Mouse (Mus musculus) CH12F3 (cell line): ENCODE data around the gene Ppp1r9b.
"Not testable (repeated sequence)": the region's sequence is repeated elsewhere in the genome, so short reads cannot be mapped to it uniquely, and the experiment has no call there.

ENCODE experiments used
- in situ Hi-C: fragments of 300-500 bp; cut with MboI; formaldehyde crosslinking; loops from 2 replicates; pipeline ENCODE4 v1.14.3; 2020; ENCODE audit warnings: low sequenced_read_pairs

Gene Ppp1r9b

DNA sequence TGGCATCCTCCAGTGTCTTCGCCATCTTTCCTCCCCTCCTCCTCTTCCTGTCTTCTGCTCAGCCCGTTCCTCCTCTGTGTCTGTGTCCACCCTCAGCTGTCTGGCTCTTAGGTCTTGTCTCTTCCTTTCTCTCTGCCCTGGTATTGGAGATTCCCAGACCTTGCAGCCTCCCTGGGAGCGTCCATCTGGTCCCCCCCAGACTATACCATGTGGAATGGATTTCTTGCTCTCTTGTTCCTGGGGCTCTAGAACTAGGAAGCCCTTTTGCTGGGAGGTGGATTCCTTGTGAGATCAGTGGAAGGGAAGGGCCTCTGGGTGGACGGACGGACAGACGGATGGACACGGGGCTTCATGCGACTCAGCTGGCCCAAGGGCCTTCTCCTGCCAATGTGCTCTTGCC, 5.3 kb downstream of the Ppp1r9b start:
- in situ Hi-C loops, result no loop called here

DNA sequence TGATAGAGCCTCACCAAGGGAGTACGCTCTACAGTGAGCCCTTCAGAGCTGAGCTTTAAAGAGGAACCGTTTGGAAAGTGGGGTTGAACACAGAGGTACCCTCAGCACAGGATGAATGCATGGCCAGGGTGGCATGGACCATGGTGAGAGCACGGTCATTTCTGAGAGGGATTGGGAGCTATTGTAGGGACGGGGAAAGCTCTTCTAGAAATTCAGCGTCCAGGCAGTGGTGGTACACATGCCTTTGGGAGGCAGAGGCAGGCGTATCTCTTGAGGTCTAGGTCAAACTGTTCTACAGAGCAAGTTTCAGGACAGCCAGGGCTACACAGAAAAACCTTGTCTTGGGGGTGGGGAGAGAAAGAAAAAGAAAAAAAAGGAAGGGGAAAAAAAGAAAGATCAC, 6.1 kb downstream of the Ppp1r9b start:
- in situ Hi-C loops, result no loop called here

DNA sequence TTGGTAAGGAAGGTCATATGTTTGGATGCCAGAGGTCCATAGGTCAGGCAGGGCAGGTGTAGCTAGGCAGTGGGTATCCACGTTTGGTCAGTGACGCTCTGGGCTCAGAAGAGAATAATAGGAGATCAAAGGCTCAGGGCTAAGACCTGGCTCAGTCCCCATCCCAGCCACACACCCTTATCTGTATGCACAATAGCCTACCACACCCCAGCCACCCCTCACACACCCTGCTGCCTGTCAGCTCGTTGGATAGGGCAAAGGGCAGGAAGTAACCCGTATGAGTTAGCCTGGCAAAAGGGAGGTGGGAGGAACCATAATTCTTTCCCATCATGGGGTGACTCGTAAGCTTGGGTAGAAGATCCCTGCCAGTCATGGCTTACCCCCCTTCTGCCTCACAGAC, 6.8 kb downstream of the Ppp1r9b start:
- in situ Hi-C loops, result no loop called here

DNA sequence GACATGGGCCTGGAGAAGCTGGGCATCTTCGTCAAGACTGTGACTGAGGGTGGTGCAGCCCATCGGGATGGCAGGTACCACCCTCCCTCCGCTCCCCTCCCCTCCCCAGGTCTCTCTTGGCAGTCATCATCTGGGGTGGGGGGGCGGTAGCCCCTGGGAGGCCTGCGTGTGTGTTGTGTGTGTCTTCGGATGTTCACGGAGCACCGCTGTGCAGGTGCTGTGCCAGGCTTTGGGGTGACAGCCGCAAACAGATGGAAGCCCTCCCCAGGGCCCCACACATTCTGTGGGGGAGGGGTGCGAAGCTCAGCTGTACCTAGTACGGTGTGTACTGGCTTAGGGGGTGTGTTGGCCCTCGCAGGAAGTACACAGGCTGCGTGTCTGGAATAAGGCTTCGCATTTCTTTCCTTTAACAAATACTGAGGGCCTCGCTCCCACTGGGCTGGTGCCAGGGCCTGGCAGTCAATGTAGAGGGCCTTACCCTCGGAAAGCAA, 7.3 kb downstream of the Ppp1r9b start:
- in situ Hi-C loops, result no loop called here

DNA sequence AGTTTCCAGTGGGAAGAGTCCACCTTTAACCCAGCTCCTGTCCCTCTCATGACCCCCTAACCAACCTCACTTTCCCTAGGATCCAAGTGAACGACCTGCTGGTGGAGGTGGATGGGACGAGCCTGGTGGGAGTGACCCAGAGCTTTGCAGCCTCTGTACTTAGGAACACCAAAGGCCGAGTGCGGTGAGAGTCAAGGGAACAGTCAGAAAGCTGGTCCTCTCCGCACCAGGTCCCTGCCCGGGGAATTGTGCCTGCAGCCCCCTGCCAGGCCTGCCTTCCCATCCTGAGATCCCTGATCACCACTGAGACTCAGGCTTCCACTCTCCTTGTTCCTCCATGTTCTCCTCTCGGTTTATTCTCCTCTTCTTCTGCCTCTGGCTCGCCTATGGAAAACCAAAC, 9.3 kb downstream of the Ppp1r9b start:
- in situ Hi-C loops, result no loop called here

DNA sequence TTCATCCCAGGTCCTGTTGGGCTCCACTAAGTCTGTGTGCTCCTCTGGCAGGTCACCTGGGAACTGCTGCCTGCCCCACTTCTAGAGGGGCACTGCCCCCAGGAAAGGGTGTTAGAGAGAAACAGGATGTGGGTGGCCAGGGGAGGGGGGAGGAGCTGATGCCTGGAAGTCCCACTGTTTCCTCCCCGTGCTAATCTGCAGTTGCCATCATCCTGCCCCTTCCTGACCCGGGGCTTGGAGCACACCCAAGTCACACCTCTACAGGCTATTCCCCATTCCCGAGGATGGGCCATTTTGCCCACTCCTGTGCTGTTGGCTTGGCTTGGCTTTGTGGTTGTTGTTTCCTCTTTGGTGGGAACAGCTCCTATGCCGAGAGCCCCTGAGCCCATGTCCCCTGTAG, 9.7 kb downstream of the Ppp1r9b start:
- in situ Hi-C loops, result no loop called here

DNA sequence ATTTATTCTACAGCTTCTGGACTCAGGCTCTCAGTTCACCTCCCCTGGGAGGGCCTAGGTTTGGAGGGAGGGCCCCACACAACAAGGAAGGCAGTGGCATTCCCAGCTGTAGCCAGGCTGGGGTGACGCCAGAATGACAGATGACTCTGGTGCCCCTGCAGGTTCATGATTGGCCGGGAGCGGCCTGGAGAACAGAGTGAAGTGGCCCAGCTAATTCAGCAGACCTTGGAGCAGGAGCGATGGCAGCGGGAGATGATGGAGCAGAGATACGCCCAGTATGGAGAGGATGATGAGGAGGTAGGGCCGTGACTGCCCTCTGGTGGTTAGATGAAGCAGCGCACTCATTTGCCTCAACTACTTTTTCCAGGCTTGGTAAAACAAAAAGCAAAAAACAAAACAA, 10.2 kb downstream of the Ppp1r9b start:
- in situ Hi-C loops, result no loop called here

DNA sequence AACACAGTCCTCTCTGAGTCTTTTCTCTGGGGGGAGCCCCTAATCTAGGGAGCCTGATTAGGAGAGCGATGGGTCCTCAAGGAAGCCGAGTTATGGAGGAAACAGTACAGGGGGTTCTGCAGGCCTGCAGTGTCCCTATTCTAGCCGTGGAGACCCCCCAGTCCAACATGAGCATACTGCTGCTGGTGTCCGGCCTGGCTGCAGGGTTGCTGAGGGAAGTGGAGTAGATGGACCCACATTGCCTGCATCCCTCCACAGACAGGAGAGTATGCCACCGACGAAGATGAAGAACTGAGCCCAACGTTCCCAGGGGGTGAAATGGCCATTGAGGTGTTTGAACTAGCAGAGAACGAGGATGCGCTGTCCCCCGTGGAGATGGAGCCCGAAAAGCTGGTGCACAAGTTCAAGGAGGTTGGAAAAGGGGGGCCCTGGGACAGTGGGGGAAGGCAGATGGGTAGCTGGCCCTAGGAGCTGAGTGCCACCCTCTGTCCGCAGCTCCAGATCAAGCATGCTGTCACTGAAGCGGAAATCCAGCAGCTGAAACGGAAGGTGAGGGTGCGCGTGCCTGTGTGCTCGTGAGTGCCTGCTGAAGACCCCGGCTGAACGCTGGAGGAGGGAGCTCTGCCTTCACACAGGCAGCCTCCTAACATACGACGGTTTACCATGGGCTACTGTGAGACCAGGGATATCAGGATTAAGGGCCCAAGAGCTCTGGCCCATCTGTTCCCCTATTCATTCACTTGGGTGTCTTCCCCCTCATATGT, 10.9 kb downstream of the Ppp1r9b start:
- in situ Hi-C loops, result no loop called here

DNA sequence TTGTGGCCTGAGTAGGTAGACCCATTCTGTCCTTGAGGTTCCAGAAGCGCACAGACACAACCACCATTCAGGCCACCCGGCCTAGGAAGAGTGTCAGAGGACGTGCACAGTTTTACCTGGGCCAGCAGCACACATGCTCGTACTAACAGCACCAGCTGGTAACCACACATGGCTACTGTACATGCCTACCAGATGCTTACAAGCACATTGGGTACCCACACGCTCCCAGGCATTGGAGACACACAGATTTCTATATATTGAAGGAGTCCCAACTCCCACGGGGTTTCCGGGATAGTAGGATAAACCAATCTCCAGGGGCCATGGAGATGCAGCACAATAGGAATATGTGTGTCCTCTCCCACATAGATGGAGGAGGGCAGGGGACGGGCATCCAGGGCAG, 11.9 kb downstream of the Ppp1r9b start:
- in situ Hi-C loops, result no loop called here

DNA sequence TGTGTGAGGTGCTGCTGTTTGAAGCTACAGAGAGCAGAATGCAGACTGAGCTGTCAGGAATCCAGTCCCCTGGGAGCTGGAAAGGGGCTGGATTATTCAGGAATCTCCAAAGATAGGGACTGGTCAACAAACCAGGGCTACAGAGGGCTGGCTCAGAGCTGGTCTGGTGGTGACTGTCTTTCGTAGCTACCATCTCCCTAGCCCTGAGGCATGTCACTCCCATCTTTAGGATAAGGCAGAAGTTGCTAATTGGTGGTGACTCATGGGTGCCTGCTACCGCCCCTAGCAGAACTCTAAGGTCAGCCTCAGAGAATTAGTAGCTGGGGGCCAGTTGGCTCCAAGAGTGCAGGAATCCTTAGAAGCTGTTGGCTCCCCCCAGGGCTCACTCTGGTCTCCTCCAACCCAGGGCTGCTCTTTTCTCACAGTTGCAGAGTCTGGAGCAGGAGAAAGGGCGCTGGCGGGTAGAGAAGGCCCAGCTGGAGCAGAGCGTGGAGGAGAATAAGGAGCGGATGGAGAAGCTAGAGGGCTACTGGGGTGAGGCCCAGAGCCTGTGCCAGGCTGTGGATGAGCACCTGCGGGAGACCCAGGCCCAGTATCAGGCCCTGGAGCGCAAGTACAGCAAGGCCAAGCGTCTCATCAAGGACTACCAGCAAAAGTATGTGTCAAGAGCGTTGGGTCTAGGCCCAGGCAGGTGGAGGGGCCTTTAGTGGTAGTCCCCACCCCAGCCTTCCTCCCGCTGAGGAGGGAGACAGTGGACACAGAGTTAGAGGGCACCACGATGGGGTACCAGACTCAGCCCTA, 13.5 kb downstream of the Ppp1r9b start:
- in situ Hi-C loops, result no loop called here

DNA sequence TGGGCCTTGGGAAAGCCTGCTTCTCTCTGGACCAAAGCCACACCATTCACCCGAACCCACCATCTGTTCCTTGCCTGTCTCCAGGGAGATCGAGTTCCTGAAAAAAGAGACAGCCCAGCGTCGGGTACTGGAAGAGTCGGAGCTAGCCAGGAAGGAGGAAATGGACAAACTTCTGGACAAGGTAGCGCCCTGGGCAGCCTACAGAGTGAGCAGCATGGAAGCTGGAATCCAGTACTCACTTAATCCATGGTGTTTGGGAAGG, 14.0 kb downstream of the Ppp1r9b start:
- in situ Hi-C loops, result no loop called here

DNA sequence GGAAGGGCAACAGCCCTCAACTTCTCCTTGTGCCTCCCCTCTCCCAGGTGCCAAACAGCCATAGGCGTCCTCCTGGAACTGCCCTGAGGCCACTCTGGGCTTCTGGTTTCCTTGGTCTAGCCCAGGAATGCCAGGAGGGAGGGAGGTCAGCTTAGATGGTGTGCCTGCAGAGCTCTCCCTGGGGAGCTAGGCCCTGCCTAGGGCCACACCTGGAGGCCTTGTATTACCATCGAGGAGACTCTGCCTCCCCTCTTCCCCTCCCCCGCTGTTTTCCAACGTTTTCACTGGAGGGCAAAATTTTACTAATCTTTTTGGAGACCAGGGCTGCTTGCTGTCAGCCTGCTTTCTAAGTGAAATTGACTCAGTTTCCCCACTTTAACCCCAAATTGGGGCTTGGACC, 15.2 kb downstream of the Ppp1r9b start:
- in situ Hi-C loops, result no loop called here

DNA sequence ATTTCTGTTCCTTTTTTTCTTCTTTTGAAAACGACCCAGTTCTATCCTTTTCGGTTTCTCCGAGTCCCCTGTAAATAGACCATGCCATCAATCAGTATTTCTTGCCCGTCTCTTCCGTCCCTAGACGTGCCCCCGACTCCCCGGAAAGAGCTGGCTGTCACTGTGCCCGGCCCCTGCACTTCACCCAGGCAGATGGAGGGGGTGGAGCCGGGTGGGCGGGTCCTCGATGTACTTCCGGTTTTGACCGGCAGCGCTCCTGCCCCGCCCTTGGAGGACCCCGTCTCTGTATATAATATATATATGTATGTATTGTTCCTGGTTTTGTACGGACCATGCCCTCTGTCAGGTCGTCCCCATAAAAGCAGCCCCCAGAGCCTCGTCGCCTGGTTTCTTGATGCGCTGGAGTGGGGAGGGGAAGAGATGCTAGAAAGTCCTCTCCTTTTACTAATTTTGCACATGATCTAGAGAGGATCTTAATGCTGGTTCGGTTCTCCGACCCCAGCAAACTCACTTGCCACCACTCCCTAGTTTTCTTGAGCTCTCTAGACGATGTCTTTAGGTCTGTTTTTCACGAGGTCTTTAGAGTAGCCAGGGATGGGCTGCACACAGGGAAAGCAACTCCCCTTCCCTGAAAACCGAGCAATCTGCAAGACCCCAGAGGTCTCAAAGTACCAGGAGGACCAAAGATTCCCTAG, 15.8 kb downstream of the Ppp1r9b start:
- in situ Hi-C loops, result no loop called here

DNA sequence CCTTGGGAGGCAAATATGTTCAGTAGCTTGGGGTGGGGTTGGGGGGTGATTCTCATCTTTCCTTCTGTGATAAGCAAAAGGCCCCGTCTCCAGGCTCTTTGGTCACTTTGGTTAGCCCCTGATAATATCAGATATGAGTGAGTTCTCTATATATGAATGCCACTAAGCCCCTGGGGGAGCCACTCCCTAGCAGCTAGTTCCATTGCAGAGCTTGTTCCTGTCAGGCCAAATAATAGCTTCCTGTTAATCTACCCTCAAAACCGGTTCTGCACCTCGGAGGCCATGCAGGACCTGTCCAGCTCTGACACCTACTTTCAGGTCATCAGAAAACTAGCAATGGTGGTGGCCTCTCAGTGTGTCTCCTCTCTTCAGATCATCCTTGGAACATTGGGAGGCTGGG, 16.6 kb downstream of the Ppp1r9b start:
- in situ Hi-C loops, result no loop called here

DNA sequence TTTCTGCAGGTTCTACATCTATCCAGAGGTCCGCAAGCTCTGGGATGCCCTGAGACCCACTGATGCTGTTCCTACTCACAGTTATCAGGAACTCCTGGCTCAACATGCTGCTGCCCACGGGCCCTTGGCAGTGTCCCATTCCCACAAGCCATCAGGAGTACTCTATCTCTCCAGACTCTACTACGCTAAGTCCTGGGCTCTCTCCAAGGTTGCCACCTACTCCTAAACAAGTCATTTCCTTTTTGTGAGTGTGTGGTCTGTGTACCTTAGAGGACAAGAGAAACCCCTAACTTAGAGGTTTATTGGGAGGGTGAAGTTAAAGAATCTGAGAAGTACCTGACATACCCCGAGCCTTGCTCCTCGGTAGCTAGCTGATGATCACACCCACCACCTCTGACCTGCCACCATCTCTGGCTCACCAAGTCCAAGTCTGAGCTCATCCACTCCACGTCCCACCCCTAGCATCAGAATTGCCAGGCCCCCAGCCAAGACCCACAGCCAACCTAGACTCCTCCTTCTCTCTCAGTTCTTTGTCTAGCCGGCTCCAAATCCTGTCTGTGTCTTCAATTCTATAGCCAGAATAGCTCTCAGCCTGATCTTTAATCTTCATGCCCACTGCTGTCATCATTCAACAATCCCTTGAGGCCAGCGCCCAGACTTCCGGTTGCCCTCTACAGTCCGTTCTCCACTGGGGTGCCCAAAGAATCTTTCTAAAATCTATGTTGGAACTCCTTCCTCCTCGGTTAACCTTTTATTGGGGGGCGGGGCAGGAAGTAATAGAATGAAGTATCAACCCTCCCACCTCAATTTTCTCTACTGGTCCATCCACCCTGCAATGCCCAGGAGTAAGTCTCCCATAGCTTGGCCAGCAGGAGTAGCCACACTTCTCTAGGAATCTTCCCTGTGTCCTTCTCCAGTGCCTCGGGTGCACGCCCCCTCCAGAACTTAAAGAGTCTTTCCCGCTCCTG, 18.1 kb downstream of the Ppp1r9b start:
- in situ Hi-C loops, result no loop called here

DNA sequence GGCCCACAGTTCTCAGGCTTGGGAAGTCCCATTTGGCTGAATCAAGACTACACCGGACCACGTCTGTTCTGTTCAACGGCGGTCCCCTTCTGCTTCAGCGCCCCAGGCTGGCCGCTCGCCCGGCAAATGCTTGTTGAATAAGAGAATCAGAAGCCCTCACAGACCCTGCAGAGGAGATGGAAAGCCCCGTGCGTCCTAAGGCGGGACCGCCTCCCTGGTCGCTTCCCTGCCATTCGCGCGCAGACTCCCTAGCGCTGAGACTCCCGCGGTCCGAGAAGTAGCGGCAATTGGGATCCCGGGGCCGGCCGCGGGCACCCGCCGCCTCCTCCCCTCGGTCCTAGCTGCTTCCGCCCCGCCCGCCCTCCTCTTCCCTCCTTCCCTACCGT, 18.8 kb downstream of the Ppp1r9b start, which contains the start of gene Samd14:
Gene Samd14 (plus strand): TSS at position 251 of the 386 bp plus-strand sequence.
- in situ Hi-C loops, result no loop called here

DNA sequence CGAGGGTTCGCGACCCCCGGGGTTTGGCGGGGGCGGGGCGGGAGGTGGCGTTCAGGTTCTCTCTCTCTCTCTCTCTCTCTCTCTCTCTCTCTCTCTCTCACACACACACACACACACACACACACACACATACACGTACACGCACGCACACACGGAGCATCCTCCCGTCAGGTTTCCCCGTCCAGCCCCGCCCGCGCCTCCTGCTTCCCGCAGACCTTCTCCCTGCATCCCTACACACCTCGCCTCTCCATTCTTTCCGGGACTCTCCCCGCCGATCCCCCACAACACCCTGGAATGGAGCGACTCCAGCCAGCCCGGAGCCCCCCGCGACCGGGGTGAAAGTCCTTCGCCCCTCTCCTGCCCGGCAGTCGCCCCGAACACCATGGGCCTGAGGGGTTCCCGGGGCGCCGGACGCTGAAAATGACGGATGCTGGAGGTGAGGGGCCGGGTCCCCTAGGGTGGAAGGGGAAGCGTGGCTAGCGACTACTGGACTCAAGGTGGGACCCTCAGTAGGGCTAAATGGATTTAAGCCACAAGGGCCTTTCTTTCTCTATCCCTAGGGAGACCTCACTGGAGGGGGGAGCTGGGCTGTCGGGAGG, 19.4 kb downstream of the Ppp1r9b start:
- in situ Hi-C loops, result no loop called here

DNA sequence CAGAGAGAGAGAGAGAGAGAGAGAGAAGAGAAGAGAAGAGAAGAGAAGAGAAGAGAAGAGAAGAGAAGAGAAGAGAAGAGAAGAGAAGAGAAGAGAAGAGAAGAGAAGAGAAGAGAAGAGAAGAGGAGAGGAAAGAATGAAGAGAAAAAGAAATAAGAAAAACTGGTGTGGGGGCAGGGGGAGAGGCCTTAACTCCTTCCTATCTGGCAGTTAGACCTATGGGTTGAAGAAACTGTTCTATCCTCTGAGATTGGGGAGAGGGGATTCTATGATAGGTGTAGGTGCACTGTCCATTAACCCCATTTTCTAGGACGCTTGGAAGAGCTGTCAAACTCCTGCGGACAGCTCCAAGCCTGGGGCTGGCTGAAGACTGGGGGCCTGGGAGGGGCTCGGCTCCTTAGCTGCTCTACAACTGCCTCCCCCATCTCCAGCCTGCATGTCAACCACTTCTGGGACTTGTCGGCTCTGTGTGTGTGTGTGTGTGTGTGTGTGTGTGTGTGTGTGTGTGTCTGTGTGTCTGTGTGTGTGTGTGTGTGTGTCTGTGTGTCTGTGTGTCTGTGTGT, 20.1 kb downstream of the Ppp1r9b start:
- in situ Hi-C loops, result not testable (repeated sequence)

DNA sequence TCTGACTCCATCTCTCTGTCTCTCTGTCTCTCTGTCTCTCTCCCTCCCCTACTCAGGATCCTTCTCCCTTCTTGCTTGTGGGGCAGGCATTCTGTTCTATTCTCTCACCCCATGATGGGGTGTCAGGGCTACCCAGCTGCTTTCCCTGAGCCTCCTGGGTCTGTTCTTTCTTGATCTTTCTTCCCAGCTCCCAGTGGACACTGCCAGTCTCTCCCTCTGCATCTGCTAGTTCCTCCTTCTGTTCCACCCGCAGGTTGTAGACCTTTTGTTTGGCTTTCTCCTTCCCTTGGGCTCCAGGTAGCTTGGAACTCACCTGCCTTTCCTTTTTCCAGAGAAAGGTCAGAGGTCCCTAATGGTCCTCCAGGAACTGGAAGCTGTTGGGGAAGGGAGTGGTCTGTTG, 20.6 kb downstream of the Ppp1r9b start:
- in situ Hi-C loops, result no loop called here

DNA sequence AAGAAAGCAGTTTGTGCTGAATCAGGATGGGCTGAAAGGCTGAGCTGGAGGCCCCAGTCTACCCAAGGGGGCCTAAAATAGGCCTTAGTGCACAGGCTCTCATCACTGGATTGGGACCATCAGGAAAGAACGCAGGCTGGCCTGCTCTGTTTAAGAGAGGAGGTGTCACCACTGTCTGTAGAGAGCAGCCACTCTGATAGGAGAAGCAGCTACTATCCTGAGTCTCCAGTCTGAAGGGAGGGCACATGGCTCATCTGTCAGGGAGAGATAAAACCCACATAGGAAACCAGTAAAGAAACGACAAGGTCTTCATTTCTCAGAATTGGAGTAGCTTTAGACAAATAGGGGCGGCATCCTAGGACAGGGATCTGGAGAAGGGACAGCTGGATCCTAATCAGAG, 21.2 kb downstream of the Ppp1r9b start:
- in situ Hi-C loops, result no loop called here
